Mouse (Mus musculus) hindbrain, embryonic 14.5 days (tissue): ENCODE results near the gene Cmtm6. TPM values are rescaled to one million over a fixed set of nuclear protein-coding genes. Genes with fewer than 3 reads are reported as not detected.

Experiments
- ATAC-seq: fragments of 200-750 bp; cut with Nextera tagmentation; 2 replicates; pipeline ENCODE4 v1.8.0; 2017; ENCODE audit warnings: moderate number of reproducible peaks, mild to moderate bottlenecking, moderate TSS enrichment, moderate library complexity; ENCODE audit not compliant: low FRiP score
- DNase-seq: peaks from one replicate; pipeline ENCODE4 v3.0.0-alpha.2; 2015; ENCODE audit warnings: low spot score
- H3K27ac ChIP-seq: fragments of 300-500 bp; sonication (generic); 2 replicates; pipeline ENCODE4 v1.5.1; 2014; ENCODE audit warnings: mild to moderate bottlenecking, moderate library complexity
- H3K27me3 ChIP-seq: fragments of 300-500 bp; sonication (generic); 2 replicates; pipeline ENCODE4 v1.6.1; 2014; ENCODE audit warnings: mild to moderate bottlenecking, low read length, mixed read lengths; ENCODE audit not compliant: control insufficient read depth, insufficient read depth
- H3K36me3 ChIP-seq: fragments of 300-500 bp; sonication (generic); replicated peaks from 2 replicates; pipeline ENCODE4 v1.6.1; 2014; ENCODE audit not compliant: control insufficient read depth, insufficient read depth
- H3K4me1 ChIP-seq: fragments of 300-500 bp; sonication (generic); replicated peaks from 2 replicates; pipeline ENCODE4 v1.6.1; 2014; ENCODE audit warnings: antibody characterized with exemption, low read length, mixed read lengths; ENCODE audit not compliant: control insufficient read depth, insufficient read depth
- H3K4me2 ChIP-seq: fragments of 300-500 bp; sonication (generic); replicated peaks from 2 replicates; pipeline ENCODE4 v1.6.1; 2014; ENCODE audit warnings: mild to moderate bottlenecking, moderate library complexity
- H3K4me3 ChIP-seq: fragments of 300-500 bp; sonication (generic); replicated peaks from 2 replicates; pipeline ENCODE4 v1.5.1; 2014; ENCODE audit warnings: mild to moderate bottlenecking, low read length
- H3K9ac ChIP-seq: fragments of 300-500 bp; sonication (generic); 2 replicates; pipeline ENCODE4 v1.6.1; 2014
- H3K9me3 ChIP-seq: fragments of 300-500 bp; sonication (generic); 2 replicates; pipeline ENCODE4 v1.6.1; 2016; ENCODE audit warnings: low read length; ENCODE audit not compliant: control insufficient read depth
- WGBS: fragments of 180-500 bp; shearing (Covaris S2); extraction: QIAGEN DNeasy Blood & Tissue Kit; methylation state at CpG from one replicate; pipeline ENCODE4 v1.1.7; 2014; 5-methylcytosine and 5-hydroxymethylcytosine counted together
- polyA plus RNA-seq: library from polyadenylated mRNA; unstranded; fragments of >200 nt; fragmentation: Nextera tagmentation; extraction: Ambion mirVana; gene quantifications from 2 replicates; pipeline ENCODE4 v1.2.1, GENCODE M21; 2014

Cmtm6 gene
- polyA plus RNA-seq, 1 experiment from 2014 or later: 21.2 TPM

DNA sequence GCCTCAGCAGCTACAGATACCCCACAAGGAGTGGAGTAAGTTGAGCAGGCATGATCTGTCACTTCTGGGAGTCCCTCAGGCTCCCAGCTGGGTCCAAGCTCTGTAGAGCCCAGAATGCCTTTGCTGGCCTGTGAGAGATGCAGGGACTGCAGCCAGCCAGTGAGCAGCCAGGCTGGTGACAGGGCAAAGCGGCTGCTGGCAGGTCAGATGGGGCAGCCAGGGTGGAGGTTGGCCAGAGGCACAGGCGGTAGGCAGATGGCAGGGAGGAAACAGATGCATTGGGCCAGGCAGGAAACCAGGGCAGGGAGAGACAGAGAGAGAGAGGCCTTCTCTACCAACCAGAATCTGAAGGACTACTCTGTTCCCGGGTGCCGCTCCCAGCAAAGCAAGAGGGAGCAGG, 44.4 kb downstream of the Cmtm6 start:
- no peaks in the 10 kb centered on the region for H3K36me3 ChIP-seq
- DNase-seq (no peak), ATAC-seq (peak; percentile 14; the same call in 1 of the 2 replicates)
- H3K27ac ChIP-seq: no peak overlapping the region
- no peak overlapping the region for H3K4me3 ChIP-seq
- H3K4me1 ChIP-seq: no peaks in the 10 kb centered on the region
- no peak overlapping the region for H3K4me2 ChIP-seq
- H3K27me3 ChIP-seq: no peaks in the 10 kb centered on the region
- H3K9ac ChIP-seq: no peak overlapping the region
- no peaks in the 10 kb centered on the region for H3K9me3 ChIP-seq
- WGBS: 59% methylated on average over 4 of the region's 4 CpGs

DNA sequence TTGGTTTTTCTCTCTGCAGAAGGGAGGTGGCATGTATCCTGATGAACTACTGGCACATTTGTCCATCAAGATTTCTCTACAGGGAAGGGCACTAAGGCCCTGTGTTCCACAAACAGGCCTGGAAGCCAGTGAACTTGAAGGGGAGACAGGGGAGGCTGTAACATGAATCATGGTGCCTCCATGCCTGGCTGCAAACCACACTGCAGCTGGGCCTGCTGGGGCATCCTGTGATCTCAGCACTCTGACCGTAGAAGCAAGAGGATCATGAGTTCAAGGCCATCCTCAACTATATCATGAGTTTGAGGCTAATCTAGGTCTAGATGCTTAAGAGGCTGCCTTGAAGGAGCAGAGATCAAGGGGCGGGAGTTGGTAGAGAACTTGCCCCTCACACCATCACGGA, 45.4 kb downstream of the Cmtm6 start:
- H3K27ac ChIP-seq: no peak overlapping the region

DNA sequence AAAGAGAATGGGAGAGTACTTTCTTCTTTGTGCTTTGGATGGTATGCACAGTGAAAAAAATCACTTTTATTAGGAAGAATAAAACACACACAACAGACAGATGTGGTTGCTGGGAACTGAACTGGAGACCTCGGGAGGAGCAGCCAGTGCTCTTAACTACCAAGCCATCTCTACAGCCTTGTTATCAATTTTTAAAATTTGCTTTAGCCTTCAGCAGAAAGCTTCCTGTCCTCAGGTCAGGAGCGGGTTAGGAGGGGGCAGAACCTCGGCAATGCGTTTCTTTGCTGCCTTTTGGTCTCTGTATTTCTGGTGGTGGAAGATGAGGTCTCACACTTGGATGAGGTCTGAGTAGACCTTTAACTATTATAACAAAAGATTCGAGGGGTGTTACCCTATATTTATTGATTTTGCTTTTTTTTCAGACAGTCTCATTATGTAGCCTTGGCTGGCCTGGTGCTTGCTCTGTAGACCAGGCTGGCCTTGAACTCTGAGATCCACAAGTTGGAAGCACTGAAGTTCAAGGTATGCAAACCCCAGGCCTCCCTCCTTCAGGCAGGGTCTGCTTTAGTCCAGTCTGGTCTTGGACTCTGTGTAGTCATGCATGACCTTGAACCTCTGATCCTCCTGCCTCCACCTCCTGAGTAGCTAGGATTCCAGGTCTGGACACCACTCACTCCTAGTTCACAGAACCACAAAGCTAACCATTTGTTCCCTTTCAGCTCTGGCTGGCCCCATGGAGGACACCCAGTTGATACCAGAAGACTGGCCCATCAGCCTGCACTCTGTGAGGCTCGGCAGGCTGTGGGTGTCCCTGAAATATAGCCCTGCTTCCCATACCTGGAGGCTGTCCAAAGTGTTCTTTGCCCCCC, 46.5 kb downstream of the Cmtm6 start:
- no peak overlapping the region for H3K9ac ChIP-seq
- H3K27ac ChIP-seq: no peak overlapping the region
- ATAC-seq (no peak), DNase-seq (no peak)
- H3K36me3 ChIP-seq: no peaks in the 10 kb centered on the region
- peaks cover 16% of the 10 kb centered on the region; the same call in 1 of the 2 replicates for H3K4me1 ChIP-seq
- H3K9me3 ChIP-seq: no peaks in the 10 kb centered on the region
- H3K4me2 ChIP-seq: no peak overlapping the region
- no peak overlapping the region for H3K4me3 ChIP-seq
- no peaks in the 10 kb centered on the region for H3K27me3 ChIP-seq
- WGBS: 84% methylated on average over 6 of the region's 6 CpGs

More for the DNA sequence above, 45.4 kb downstream of the Cmtm6 start:
- ATAC-seq (no peak), DNase-seq (no peak)
- Histone ChIP-seq H3K4me2 (no peak overlapping the region), H3K4me1 (peaks cover 9% of the 10 kb centered on the region; the same call in 1 of the 2 replicates), H3K9ac (no peak overlapping the region), H3K4me3 (no peak overlapping the region), H3K36me3 (no peaks in the 10 kb centered on the region), H3K9me3 (no peaks in the 10 kb centered on the region), H3K27me3 (no peaks in the 10 kb centered on the region)
- 88% methylated on average over 3 of the region's 3 CpGs for WGBS

GRCm38 (mm10) chr9:114778047-114778390, 47.1 kb downstream of the Cmtm6 start:
- no peak for ATAC-seq

GRCm38 (mm10) chr9:114778877-114779276, 48.0 kb downstream of the Cmtm6 start:
- peaks cover 16% of the 10 kb centered on the region; the same call in 1 of the 2 replicates for H3K4me1 ChIP-seq
- no peaks in the 10 kb centered on the region for H3K36me3 ChIP-seq
- H3K9ac ChIP-seq: no peak overlapping the region
- no peaks in the 10 kb centered on the region for H3K9me3 ChIP-seq
- no peak for ATAC-seq
- 89% methylated on average over 7 of the region's 7 CpGs for WGBS
- H3K4me2 ChIP-seq: no peak overlapping the region
- H3K27ac ChIP-seq: no peak overlapping the region
- DNase-seq: no peak
- H3K4me3 ChIP-seq: no peak overlapping the region
- no peaks in the 10 kb centered on the region for H3K27me3 ChIP-seq

More at GRCm38 (mm10) chr9:114778047-114778390, 47.1 kb downstream of the Cmtm6 start:
- Histone ChIP-seq H3K9ac (no peak overlapping the region), H3K27me3 (no peaks in the 10 kb centered on the region), H3K4me1 (peaks cover 16% of the 10 kb centered on the region; the same call in 1 of the 2 replicates), H3K4me3 (no peak overlapping the region), H3K9me3 (no peaks in the 10 kb centered on the region), H3K36me3 (no peaks in the 10 kb centered on the region), H3K27ac (no peak overlapping the region), H3K4me2 (no peak overlapping the region)
- no peak for DNase-seq
- 90% methylated on average over 7 of the region's 7 CpGs for WGBS

- WGBS: 35% methylated on average over 23 of the region's 23 CpGs
- H3K36me3 ChIP-seq: no peaks in the 10 kb centered on the region
- ATAC-seq: no peak
- H3K4me1 ChIP-seq: peaks cover 16% of the 10 kb centered on the region; the same call in 1 of the 2 replicates
- no peak overlapping the region; the same call in 1 of the 2 replicates for H3K4me3 ChIP-seq
- no peaks in the 10 kb centered on the region for H3K9me3 ChIP-seq
- DNase-seq: no peak
- no peaks in the 10 kb centered on the region for H3K27me3 ChIP-seq
- no peak overlapping the region for H3K27ac ChIP-seq
- H3K4me2 ChIP-seq: peak overlapping the region; percentile 94
- no peak overlapping the region; the same call in 1 of the 2 replicates for H3K9ac ChIP-seq
Observed at GRCm38 (mm10) chr9:114779984-114780745, 49.2 kb downstream of the Cmtm6 start.

- no peaks in the 10 kb centered on the region for H3K27me3 ChIP-seq
- H3K9me3 ChIP-seq: no peaks in the 10 kb centered on the region
- peak overlapping the region; percentile 58 for H3K9ac ChIP-seq
- 1% methylated on average over 37 of the region's 38 CpGs for WGBS
- ATAC-seq (peak; percentile 32; the same call in 1 of the 2 replicates), DNase-seq (no peak)
- peak overlapping the region; percentile 94 for H3K4me2 ChIP-seq
- H3K27ac ChIP-seq: no peak overlapping the region
- peaks cover 16% of the 10 kb centered on the region; the same call in 1 of the 2 replicates for H3K4me1 ChIP-seq
- H3K36me3 ChIP-seq: no peaks in the 10 kb centered on the region
- H3K4me3 ChIP-seq: peak overlapping the region; percentile 43
Observed at GRCm38 (mm10) chr9:114780746-114781525, 50.0 kb downstream of the Cmtm6 start.

- Histone ChIP-seq H3K36me3 (no peaks in the 10 kb centered on the region), H3K4me2 (peak within 1 kb of the TSS; percentile 94), H3K27me3 (no peaks in the 10 kb centered on the region), H3K4me3 (peak within 1 kb of the TSS; percentile 43), H3K4me1 (peaks cover 16% of the 10 kb centered on the region; the same call in 1 of the 2 replicates), H3K27ac (no peak within 1 kb of the TSS), H3K9me3 (no peaks in the 10 kb centered on the region), H3K9ac (peak within 1 kb of the TSS; percentile 58)
- 2% methylated on average over 53 of the region's 54 CpGs for WGBS
- peak; percentile 75 for ATAC-seq
- DNase-seq: no peak
Observed at GRCm38 (mm10) chr9:114781526-114782212, 50.8 kb downstream of the Cmtm6 start, which contains the start of gene Cmtm7. Cmtm7 (minus strand) TSS chr9:114781856.
